10 mouse cellular contexts compared by ENCODE assay signal in the genomic region with DNA sequence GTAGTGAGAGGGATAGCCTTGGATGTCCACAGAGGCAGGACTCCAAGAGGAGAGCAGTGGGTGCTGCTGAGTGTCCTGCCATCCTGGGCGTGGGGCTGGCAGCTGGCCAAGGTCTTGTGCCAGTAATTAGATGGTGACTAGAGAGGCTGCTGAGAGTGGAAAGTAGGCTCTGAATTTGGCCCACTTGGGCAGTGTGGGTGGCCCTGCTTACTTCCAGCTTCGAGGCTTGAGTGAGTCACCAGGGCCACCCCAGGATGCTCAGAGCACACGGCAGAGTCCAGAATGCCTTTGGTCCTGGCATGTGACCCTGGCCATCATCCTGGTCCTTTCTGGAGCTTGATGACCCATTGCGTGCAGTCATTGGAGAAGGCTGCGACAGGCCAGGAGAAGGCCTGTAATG. TPM values are rescaled to one million over a fixed set of nuclear protein-coding genes. Genes with fewer than 3 reads are reported as not detected.
DNase-seq lines count a peak whose midpoint lies in the region; ATAC-seq and TF ChIP-seq lines count a peak whose summit lies in the region.
"Had no signal": no experiment of that assay in that cellular context is flagged by ENCODE, and none has a peak within 500 bp of the region (broad histone marks: within the 10 kb centered on the region; RNA-seq: fewer than 3 reads in every experiment).

No protein-coding gene starts in this region.

- no peaks in the 10 kb centered on the region for H3K36me3 ChIP-seq in heart, embryonic 13.5 days
- no peaks in the 10 kb centered on the region for H3K36me3 ChIP-seq in liver, postnatal 0 days (replicated peaks; ENCODE audit: insufficient read depth, low read length)

- peak; percentile 91 for DNase-seq in heart, adult 11 months
- DNase-seq in heart, adult 8-10 months (ENCODE audit: low spot score): no peak
- DNase-seq in adrenal gland, postnatal 25 days: peak; percentile 71
- peak; percentile 23 for DNase-seq in lung, postnatal 25 days (ENCODE audit: low spot score)
- no peak for DNase-seq in spleen, postnatal 4 days (ENCODE audit: low spot score in 2 of 2)
- no peak for DNase-seq in liver, postnatal 0 days
- no peak for DNase-seq in embryo, embryonic 10.5 days (ENCODE audit: low spot score)

- H3K27ac ChIP-seq in heart, embryonic 13.5 days (replicated peaks): 0 out of 2 replicates have a peak overlapping the region, but pooled peaks have one; percentile 20
- H3K27ac ChIP-seq in liver, postnatal 0 days (ENCODE audit: low read depth): no peak overlapping the region
- H3K27ac ChIP-seq: liver, embryonic 14.5 days had no signal

- 62% methylated on average over 5 of the region's 5 CpGs for WGBS in heart, embryonic 13.5 days
- 69% methylated on average over 5 of the region's 5 CpGs for WGBS in liver, postnatal 0 days (ENCODE audit: insufficient replicate concordance)

- ATAC-seq in heart, embryonic 13.5 days (ENCODE audit: extremely low read depth, insufficient number of reproducible peaks, low FRiP score, low TSS enrichment): no peak
- ATAC-seq in liver, postnatal 0 days: no peak

- no peaks in the 10 kb centered on the region for H3K9me3 ChIP-seq in heart, embryonic 13.5 days
- no peaks in the 10 kb centered on the region for H3K9me3 ChIP-seq in liver, postnatal 0 days (ENCODE audit: low read length)

- H3K4me2 ChIP-seq in heart, embryonic 13.5 days: no peak overlapping the region
- H3K4me2 ChIP-seq in liver, postnatal 0 days (ENCODE audit: low read depth, low read length): no peak overlapping the region

- H3K27me3 ChIP-seq in heart, embryonic 13.5 days (replicated peaks): no peaks in the 10 kb centered on the region
- H3K27me3 ChIP-seq in liver, postnatal 0 days (ENCODE audit: insufficient read depth, low read length): no peaks in the 10 kb centered on the region

- peaks cover 72% of the 10 kb centered on the region for H3K4me1 ChIP-seq in heart, embryonic 13.5 days
- no peaks in the 10 kb centered on the region for H3K4me1 ChIP-seq in liver, postnatal 0 days (ENCODE audit: insufficient read depth)

- TF ChIP-seq CTCF in liver, postnatal 0 days (IDR thresholded peaks at IDR 0.05; ENCODE audit: low read depth): no peak

- H3K9ac ChIP-seq in heart, embryonic 13.5 days: no peak overlapping the region
- no peak overlapping the region for H3K9ac ChIP-seq in liver, postnatal 0 days (replicated peaks)
- H3K9ac ChIP-seq: liver, embryonic 14.5 days had no signal

- TF ChIP-seq EP300 in liver, postnatal 0 days (IDR thresholded peaks at IDR 0.05; ENCODE audit: low read depth): no peak

- no peak overlapping the region for H3K4me3 ChIP-seq in heart, embryonic 13.5 days
- no peak overlapping the region for H3K4me3 ChIP-seq in liver, postnatal 0 days (ENCODE audit: low read depth, low read length)

RNA-seq across cellular contexts. Expression of a gene that starts 31.1 kb away (rescaled TPM):
- total RNA-seq in heart, adult 8-10 months (2022): 10 to 100 TPM; 42.6 to 46.1 (median 44.5) TPM
- 89.8 and 98.3 TPM in 2 replicates for total RNA-seq in adrenal gland, postnatal 25 days (2021)
- polyA plus RNA-seq in heart, embryonic 13.5 days (2015; fragmentation: Nextera tagmentation; extraction: Ambion mirVana): 81.5 and 83.7 TPM in 2 replicates
- polyA plus RNA-seq in liver, postnatal 0 days (2015; fragmentation: Nextera tagmentation; extraction: Ambion mirVana): 8.0 and 8.6 TPM in 2 replicates
- total RNA-seq: granulocyte monocyte progenitor cell, adult 5-6 weeks had no signal

Comparison
In these comparisons a context has a peak if more than half of its experiments do, and no peak if none do; other contexts are left out.
1. DNase-seq: peak in heart, adult 11 months (single experiment), adrenal gland, postnatal 25 days (single experiment) and lung, postnatal 25 days (single experiment); none in heart, adult 8-10 months (single experiment), spleen, postnatal 4 days (0 of 2), liver, postnatal 0 days (single experiment) and embryo, embryonic 10.5 days (single experiment).